Mouse (Mus musculus): Measurements from ENCODE around the gene Cdv3.

The Cdv3 gene

GRCm38 (mm10) chr9:103365290-103366247 is at the start of gene Cdv3:
Gene Cdv3 (minus strand): TSS chr9:103365840.
- in situ Hi-C loops (cut with MboI; ENCODE audit: low sequenced_read_pairs), result no loop called here

DNA sequence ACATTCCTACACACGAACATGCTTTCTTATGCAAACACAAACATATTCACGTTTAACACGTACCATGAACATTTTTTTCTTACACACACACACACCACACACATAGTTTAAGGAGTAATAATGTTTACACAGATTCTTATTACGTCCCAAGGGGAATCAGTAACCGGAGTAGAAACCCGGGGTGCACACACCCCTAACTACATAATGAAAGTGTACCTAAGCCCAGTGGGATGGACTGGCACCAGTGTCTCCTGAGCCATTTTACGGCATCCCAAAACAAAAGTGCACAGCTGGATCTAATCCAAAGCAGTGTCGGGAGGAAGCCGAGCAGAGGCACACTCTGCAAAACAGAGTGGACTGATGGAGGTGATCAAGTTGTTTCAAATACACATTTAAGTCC is 47.8 kb upstream of the Cdv3 start:
- in situ Hi-C loops (cut with MboI; ENCODE audit: low sequenced_read_pairs), result no loop called here

DNA sequence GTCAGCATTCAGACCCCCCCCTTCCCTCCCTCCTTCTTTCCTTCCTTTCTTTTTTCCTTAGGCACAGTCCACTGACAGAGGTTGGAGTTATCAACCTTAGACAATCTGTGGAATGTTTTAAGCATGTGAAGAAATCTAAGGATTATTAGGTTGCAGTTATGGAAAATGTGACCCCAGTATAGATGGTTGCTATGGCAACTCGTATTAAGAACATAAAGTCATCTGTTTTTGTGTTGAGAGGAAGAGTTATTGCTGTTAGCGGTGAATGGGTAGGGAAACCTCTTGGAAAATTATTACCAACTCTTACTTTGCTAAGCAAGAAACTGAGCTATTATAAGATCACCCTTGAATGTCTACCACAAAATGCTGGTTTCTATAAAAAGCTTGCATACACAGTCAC is 43.5 kb upstream of the Cdv3 start:
- in situ Hi-C loops (cut with MboI; ENCODE audit: low sequenced_read_pairs), result no loop called here

DNA sequence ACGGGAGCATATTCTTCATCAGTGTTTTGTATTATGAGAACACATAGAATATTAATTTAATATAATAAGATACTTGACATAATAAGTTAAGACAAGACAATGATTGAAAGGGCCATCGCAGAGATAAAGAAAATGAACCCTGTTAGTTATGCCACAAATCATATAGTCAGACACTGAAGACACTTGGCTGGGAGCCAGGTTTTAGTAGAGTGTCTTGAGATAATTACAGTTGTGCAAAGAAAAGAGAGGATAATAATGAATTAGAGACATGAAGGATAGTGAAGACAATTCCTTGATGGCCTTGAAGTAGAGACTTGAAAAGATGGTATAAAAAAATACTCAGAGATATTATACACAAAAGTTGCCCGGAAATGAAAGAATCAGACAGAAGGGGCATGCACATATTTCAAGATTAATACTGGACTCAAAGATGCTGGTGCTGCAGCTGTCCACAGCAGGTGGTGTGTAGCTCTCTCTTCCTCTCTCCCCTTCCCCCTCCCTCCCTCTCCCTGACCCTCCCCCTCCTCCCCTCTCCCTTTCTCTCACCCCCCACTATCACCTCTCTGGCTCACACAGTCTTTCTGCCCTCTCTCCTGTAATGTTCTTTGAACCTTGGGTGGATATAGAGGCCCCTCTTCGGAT is 42.6 kb upstream of the Cdv3 start:
- in situ Hi-C loops (cut with MboI; ENCODE audit: low sequenced_read_pairs), result no loop called here

DNA sequence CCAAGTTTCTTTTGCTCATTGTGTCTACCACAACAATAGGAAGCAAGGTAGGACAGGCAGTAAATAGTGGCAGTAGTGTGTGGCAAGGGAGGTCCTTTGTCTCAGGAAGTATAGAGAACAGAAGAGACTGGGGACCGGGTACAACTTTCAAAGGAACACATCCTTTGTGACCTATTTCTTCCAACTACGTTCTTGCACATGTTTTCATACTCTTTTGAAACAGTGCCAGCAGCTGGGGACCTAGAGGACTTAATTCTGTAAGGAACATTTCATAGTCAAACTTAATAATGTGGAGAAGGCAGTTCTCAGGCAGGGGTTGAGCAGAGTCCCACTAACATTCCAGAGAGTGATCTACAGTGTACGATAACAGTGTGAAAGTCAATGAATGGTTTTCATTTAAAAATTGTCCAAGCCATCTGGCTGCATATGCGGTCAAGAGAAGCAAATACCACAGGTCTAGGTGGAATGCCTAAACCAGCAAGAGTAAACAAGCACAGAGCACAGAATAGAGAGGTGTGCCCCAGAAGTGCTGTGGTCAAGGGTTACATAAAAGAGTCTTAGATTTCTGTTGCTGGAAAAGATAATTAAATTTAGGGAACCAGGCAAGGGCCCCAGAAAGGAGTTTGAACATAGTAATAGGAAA is 37.8 kb upstream of the Cdv3 start:
- in situ Hi-C loops (cut with MboI; ENCODE audit: low sequenced_read_pairs), result no loop called here

GRCm38 (mm10) chr9:103398509-103399157 is 33.0 kb upstream of the Cdv3 start:
- in situ Hi-C loops (cut with MboI; ENCODE audit: low sequenced_read_pairs), result no loop called here

GRCm38 (mm10) chr9:103393256-103393655 is 27.6 kb upstream of the Cdv3 start:
- in situ Hi-C loops (cut with MboI; ENCODE audit: low sequenced_read_pairs), result no loop called here

- in situ Hi-C loops (cut with MboI; ENCODE audit: low sequenced_read_pairs), result no loop called here
Measured at GRCm38 (mm10) chr9:103391796-103392372, 26.2 kb upstream of the Cdv3 start.

DNA sequence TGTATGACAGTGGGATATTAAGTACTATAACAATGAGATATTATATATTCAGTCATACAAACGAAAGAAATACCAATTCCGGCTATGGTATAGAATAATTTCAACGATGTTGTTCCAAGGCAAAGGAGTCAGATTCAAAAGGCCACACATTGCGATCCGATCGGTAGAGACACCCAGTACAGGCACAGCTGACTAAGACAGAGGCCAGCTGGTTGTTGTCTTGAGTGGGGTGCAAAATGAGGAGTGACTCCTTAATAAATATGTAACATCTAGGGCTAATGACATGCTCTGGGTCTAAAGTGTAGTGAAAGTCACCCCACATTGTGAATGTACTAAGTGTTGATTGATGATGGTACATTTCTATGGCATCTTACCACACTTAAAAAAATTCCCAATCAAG is 23.6 kb upstream of the Cdv3 start:
- in situ Hi-C loops (cut with MboI; ENCODE audit: low sequenced_read_pairs), result no loop called here

DNA sequence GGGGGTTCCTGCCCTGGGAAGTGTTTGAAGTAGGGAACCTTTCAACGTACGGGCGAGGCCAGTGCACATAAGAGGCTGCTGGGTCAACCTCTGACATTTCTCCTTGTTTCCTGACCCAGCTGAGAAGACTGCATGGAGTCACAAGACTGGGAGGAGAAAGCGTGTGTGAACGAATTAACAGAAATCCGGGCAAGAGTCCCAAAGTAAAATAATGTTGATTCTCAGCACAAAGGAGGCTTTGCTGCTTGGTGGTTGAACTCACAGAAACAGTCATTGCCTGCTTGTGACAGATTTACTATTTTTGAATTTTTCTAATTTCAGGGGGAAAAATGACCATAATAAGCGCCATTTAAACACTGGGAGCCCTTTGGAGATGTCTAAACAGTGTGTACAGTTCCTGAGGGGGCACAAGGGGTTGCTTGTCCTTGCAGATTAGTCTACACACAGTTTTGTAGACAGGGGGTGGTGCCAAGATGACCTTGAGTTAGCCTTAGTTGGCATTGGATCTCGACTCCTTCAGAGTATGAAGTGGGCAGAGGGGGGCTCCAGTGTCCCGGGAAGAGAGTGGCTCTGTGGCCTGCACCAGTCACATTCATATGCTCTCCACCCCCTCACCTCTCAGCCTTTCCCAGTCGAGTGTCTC is 21.5 kb upstream of the Cdv3 start:
- in situ Hi-C loops (cut with MboI; ENCODE audit: low sequenced_read_pairs), result no loop called here

- in situ Hi-C loops (cut with MboI; ENCODE audit: low sequenced_read_pairs), result no loop called here
Measured at GRCm38 (mm10) chr9:103386573-103386972, 20.9 kb upstream of the Cdv3 start.

GRCm38 (mm10) chr9:103385600-103385999 is 20.0 kb upstream of the Cdv3 start:
- in situ Hi-C loops (cut with MboI; ENCODE audit: low sequenced_read_pairs), result no loop called here

DNA sequence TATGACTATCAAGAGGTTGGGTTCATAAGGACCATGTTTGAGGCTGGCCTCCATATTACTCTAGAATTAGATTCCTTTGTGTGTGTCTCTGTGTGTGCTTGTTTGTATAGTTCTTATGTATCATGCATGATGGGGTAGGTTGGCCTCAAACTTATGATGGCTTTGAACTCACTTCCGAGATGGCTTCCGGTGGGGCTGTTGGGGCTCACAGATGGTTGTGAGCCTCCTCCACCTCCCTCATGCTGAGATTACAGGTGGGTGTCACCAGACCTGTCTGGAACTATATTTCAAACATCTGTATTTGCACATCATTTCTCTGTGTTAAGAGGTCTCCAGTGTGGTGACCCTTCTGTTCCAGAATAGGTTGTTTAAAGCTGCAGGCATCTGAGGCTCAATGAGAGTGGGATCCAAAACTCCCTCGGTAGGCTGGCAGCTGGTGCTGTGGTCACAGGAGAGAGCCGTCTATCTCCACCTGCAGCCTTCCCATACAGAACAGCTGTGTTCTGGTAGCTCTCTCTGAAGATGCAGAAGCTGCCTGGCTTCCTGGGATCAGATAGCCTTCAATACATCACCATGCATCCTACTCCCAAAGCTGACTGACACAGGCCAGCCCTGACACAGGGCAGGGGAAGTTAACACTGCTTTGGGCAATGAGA is 18.6 kb upstream of the Cdv3 start:
- in situ Hi-C loops (cut with MboI; ENCODE audit: low sequenced_read_pairs), result no loop called here

GRCm38 (mm10) chr9:103383576-103383975 is 17.9 kb upstream of the Cdv3 start:
- in situ Hi-C loops (cut with MboI; ENCODE audit: low sequenced_read_pairs), result no loop called here

GRCm38 (mm10) chr9:103382989-103383388 is 17.3 kb upstream of the Cdv3 start:
- in situ Hi-C loops (cut with MboI; ENCODE audit: low sequenced_read_pairs), result no loop called here

DNA sequence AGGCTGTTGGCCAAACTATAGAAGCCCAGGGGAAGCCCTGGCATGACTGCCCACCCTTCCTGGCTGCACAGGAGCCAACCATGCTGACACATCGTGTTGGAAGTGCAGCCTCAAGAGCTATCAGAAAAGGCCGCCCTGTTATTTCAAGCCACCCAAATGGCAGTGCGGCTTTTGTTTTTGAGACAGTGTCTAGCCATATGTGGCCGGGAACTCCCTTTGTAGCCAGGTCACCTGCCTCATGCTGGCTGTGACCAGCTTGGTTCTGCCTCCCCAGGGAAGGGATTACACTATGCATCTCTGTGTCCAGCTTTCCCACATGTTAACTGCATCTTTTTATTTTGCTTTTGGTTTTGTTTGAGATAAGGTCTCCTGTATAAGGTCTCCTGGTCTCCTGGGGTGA is 14.9 kb upstream of the Cdv3 start:
- in situ Hi-C loops (cut with MboI; ENCODE audit: low sequenced_read_pairs), result no loop called here

GRCm38 (mm10) chr9:103379199-103379598 is 13.6 kb upstream of the Cdv3 start:
- in situ Hi-C loops (cut with MboI; ENCODE audit: low sequenced_read_pairs), result no loop called here

DNA sequence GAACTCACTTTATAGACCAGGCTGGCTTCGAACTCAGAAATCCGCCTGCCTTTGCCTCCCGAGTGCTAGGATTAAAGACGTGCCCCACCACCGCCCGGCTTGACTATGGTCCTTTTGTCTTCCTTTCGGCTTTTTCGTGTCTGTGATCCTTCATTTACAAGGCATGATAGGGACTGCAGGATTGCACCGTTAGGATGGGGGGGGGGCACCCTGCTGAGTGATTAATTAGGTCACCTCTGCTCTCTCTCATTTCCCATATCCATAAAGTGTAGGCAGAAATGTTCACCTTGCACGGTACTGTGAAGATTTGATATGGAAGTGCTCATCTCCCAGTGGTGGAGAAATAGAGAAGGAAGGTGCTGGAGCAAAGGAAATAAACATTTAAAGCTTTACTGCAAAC is 13.0 kb upstream of the Cdv3 start:
- in situ Hi-C loops (cut with MboI; ENCODE audit: low sequenced_read_pairs), result no loop called here

- in situ Hi-C loops (cut with MboI; ENCODE audit: low sequenced_read_pairs), result no loop called here
Measured at GRCm38 (mm10) chr9:103376346-103377320, 11.0 kb upstream of the Cdv3 start.
